Mouse (Mus musculus) liver, embryonic 12.5 days (tissue): ENCODE measurements around the gene Ctdspl. TPM values are rescaled to one million over a fixed set of nuclear protein-coding genes. Genes with fewer than 3 reads are reported as not detected.
A peak's percentile ranks its signal among the peaks of the same experiment; 100 is the strongest.

Source experiments
- ATAC-seq: fragments of 200-750 bp; cut with Nextera tagmentation; 2 replicates; pipeline ENCODE4 v1.8.0; 2017; ENCODE audit warnings: moderate number of reproducible peaks, mild to moderate bottlenecking, moderate library complexity
- H3K27ac ChIP-seq: fragments of 300-500 bp; sonication (generic); 2 replicates; pipeline ENCODE4 v1.5.1; 2016; ENCODE audit warnings: mild to moderate bottlenecking
- H3K27me3 ChIP-seq: fragments of 300-500 bp; sonication (generic); replicated peaks from 2 replicates; pipeline ENCODE4 v1.6.1; 2016; ENCODE audit warnings: mild to moderate bottlenecking, moderate library complexity
- H3K36me3 ChIP-seq: fragments of 300-500 bp; sonication (generic); 2 replicates; pipeline ENCODE4 v1.6.1; 2016; ENCODE audit warnings: mild to moderate bottlenecking, moderate library complexity
- H3K4me1 ChIP-seq: fragments of 300-500 bp; sonication (generic); 2 replicates; pipeline ENCODE4 v1.6.1; 2016
- H3K4me2 ChIP-seq: fragments of 300-500 bp; sonication (generic); 2 replicates; pipeline ENCODE4 v1.6.1; 2016; ENCODE audit warnings: mild to moderate bottlenecking, moderate library complexity
- H3K4me3 ChIP-seq: fragments of 300-500 bp; sonication (generic); 2 replicates; pipeline ENCODE4 v1.5.1; 2016; ENCODE audit warnings: mild to moderate bottlenecking, moderate library complexity
- H3K9ac ChIP-seq: fragments of 300-500 bp; sonication (generic); 2 replicates; pipeline ENCODE4 v1.6.1; 2016; ENCODE audit warnings: mild to moderate bottlenecking, moderate library complexity
- H3K9me3 ChIP-seq: fragments of 300-500 bp; sonication (generic); replicated peaks from 2 replicates; pipeline ENCODE4 v1.6.1; 2016; ENCODE audit warnings: mild to moderate bottlenecking, moderate library complexity
- WGBS: fragments of 180-500 bp; shearing (Covaris S2); methylation state at CpG from one replicate; pipeline ENCODE4 v1.1.7; 2016; ENCODE audit not compliant: insufficient replicate concordance; 5-methylcytosine and 5-hydroxymethylcytosine counted together
- polyA plus RNA-seq: library from polyadenylated mRNA; unstranded; fragments of >200 nt; fragmentation: Nextera tagmentation; extraction: Ambion mirVana; gene quantifications from 2 replicates; pipeline ENCODE4 v1.2.1, GENCODE M21; 2016

The Ctdspl gene
- polyA plus RNA-seq, 1 experiment from 2014 or later: 4.4 TPM

DNA sequence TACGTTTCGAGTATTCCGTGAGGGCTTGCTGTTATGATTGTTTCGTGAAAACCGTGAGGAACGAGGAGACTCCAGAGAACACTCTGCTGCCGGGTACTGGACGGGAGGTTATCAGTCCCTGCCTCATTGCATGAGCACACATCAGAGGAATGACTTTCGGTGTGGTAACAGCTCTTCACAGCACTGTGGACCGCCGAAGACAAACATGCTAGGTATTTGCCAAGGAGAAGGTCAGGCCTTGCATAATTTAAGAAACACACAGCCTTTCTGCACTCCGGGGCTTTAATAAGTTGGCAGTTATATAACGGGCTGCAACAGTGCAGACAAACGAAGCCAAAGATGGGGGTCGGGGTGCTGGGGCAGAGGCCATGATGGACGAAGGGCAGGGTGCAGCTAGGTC lies 25.9 kb downstream of the Ctdspl start:
- Histone ChIP-seq H3K4me1 (peaks cover 17% of the 10 kb centered on the region), H3K27me3 (no peaks in the 10 kb centered on the region), H3K9me3 (no peaks in the 10 kb centered on the region), H3K4me2 (no peak overlapping the region), H3K27ac (no peak overlapping the region), H3K36me3 (no peaks in the 10 kb centered on the region; the same call in 1 of the 2 replicates), H3K9ac (no peak overlapping the region), H3K4me3 (no peak overlapping the region)
- no peak for ATAC-seq
- 72% methylated on average over 16 of the region's 16 CpGs for WGBS

DNA sequence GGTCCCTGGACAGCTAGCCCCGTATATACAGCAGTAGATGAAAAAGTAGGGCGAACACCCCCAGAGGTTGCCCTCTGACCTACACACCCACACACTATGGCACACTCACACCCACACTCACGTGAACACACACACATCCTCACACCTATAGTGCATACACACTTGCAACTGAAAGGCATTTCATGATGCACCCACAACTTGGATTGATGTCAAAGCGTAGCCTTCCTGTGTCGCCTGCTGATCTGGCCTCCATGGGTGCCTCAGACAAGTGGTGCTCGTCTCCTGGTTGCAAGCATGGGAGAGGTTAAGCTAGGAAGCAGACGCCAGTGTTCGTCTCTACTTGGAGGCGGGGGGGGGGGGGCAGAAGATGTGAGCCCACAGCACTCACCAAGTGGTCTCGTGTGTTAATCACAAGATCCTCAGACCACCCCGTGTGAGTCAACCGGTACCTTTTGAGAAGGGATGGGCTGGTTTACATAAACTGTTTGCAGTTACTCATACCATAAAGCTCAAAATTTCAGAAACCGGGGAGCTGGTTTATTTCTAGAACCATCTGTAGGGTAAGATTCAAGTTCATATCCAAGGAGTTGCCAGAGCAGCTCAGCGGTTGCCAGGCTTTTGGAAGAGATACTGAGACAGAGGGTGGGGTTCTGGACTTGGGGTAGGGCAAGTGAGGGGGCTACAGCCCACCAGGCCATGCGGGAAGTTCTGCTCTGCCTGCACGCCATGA lies 27.4 kb downstream of the Ctdspl start:
- Histone ChIP-seq H3K36me3 (no peaks in the 10 kb centered on the region; the same call in 1 of the 2 replicates), H3K27ac (no peak overlapping the region), H3K4me3 (no peak overlapping the region), H3K9ac (no peak overlapping the region), H3K4me1 (peaks cover 17% of the 10 kb centered on the region), H3K9me3 (no peaks in the 10 kb centered on the region), H3K27me3 (no peaks in the 10 kb centered on the region), H3K4me2 (no peak overlapping the region)
- WGBS: 80% methylated on average over 16 of the region's 16 CpGs
- no peak for ATAC-seq

GRCm38 (mm10) chr9:118958802-118959201 lies 32.5 kb downstream of the Ctdspl start:
- peaks cover 13% of the 10 kb centered on the region for H3K4me1 ChIP-seq
- H3K36me3 ChIP-seq: no peaks in the 10 kb centered on the region
- no peak overlapping the region for H3K4me2 ChIP-seq
- no peak overlapping the region for H3K27ac ChIP-seq
- H3K9me3 ChIP-seq: no peaks in the 10 kb centered on the region
- H3K4me3 ChIP-seq: no peak overlapping the region
- H3K27me3 ChIP-seq: no peaks in the 10 kb centered on the region
- no peak overlapping the region for H3K9ac ChIP-seq
- WGBS: 73% methylated on average over 7 of the region's 7 CpGs
- no peak for ATAC-seq

- Histone ChIP-seq H3K4me2 (peak overlapping the region; percentile 30), H3K4me1 (peaks cover 13% of the 10 kb centered on the region), H3K9me3 (no peaks in the 10 kb centered on the region), H3K4me3 (no peak overlapping the region), H3K9ac (no peak overlapping the region), H3K27me3 (no peaks in the 10 kb centered on the region), H3K27ac (0 out of 2 replicates have a peak overlapping the region, but pooled peaks have one; percentile 46), H3K36me3 (peaks cover 3% of the 10 kb centered on the region; the same call in 1 of the 2 replicates)
- ATAC-seq: 0 out of 2 replicates have a peak, but pooled peaks have one; percentile 30
- WGBS: 53% methylated on average over 16 of the region's 16 CpGs
Measured at GRCm38 (mm10) chr9:118960415-118961091, 34.3 kb downstream of the Ctdspl start.

GRCm38 (mm10) chr9:118963149-118963548 lies 36.9 kb downstream of the Ctdspl start:
- Histone ChIP-seq H3K27me3 (no peaks in the 10 kb centered on the region), H3K4me1 (peaks cover 13% of the 10 kb centered on the region), H3K4me2 (no peak overlapping the region), H3K27ac (no peak overlapping the region), H3K9ac (no peak overlapping the region), H3K36me3 (peaks cover 17% of the 10 kb centered on the region), H3K4me3 (no peak overlapping the region), H3K9me3 (no peaks in the 10 kb centered on the region)
- ATAC-seq: no peak
- 73% methylated on average over 9 of the region's 9 CpGs for whole genome bisulfite sequencing

DNA sequence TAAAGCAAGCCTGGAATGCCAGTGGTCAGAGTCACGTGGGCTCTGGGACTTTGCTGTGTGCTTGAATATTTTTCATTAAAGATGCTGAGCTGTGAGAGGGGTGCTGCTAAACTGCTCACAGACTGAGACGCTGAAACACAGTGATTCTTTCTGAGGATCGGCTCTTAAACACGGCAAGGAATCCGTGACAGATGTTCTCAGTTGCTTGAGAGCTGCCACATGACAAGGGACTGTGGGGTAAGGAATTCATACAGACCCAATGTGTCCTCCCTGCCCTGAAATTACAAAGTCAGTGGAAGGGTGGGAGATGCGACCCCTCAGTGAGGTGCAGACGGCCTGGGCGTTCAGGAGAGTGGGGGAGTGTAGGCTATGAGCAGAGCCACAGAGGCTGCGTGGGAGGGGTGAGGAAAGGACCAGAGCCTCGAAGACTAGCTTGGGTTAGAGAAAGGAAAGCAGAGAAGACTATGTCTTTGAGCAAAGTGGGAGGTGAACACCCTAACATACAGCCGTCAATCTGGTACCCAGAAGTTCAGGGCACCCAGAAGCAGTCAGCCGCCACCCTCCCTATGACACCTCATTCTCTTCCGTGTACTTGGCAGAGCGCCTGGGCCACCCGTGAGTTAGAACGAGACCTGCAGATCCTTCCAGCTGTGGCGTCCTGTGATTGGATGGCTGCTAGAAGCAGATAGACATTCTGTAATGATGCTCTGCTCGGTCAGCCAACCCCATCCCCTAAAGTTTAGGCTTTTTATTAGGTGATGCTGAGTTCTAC lies 38.2 kb downstream of the Ctdspl start:
- Histone ChIP-seq H3K4me2 (no peak overlapping the region), H3K9ac (no peak overlapping the region), H3K4me1 (peaks cover 13% of the 10 kb centered on the region), H3K4me3 (no peak overlapping the region), H3K36me3 (peaks cover 17% of the 10 kb centered on the region), H3K27me3 (no peaks in the 10 kb centered on the region), H3K27ac (no peak overlapping the region), H3K9me3 (no peaks in the 10 kb centered on the region)
- no peak for ATAC-seq
- WGBS: 73% methylated on average over 18 of the region's 18 CpGs

DNA sequence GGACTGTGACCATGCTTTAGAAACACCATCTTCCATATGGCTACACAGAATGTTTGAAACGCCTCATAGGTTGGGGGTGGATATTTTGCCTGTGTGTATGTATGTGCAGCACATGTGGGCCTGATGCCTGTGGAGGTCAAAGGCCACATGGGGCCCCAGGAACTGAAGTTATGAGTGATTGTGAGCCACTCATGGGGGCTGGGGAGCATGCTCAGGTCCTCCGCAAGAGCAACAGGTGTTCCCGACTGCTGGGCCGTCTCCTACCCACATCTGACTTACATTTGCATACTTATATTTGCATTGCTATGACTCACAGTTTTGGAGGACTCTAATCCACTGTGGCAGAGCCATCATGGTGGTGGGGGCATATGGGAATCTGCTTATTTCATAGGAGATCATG lies 43.6 kb downstream of the Ctdspl start:
- Histone ChIP-seq H3K4me3 (no peak overlapping the region), H3K4me1 (peaks cover 20% of the 10 kb centered on the region), H3K27ac (no peak overlapping the region), H3K27me3 (no peaks in the 10 kb centered on the region), H3K4me2 (no peak overlapping the region), H3K36me3 (peaks cover 17% of the 10 kb centered on the region), H3K9me3 (no peaks in the 10 kb centered on the region), H3K9ac (no peak overlapping the region)
- 75% methylated on average over 4 of the region's 4 CpGs for WGBS
- ATAC-seq: no peak

DNA sequence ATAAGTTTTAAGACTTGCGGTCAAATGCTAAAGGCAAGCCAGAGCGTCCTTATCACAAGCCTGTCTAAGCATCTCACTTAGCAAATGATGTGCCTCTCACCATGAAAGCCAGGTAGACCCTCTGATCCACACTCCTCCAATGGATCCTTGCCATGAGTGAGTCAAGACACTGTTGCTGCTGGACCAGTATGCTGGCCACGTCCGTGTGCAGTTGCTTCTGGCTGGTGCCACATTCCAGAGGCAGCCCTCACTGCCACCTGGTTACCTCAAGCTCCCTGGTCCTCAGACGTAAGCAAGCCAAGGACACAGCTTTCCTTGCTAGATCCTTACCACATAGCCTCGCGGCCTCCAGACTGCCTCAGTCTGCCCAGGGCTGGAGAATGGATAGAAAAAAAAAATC lies 46.8 kb downstream of the Ctdspl start:
- 83% methylated on average over 7 of the region's 7 CpGs for WGBS
- H3K9ac ChIP-seq: no peak overlapping the region
- no peak overlapping the region for H3K4me2 ChIP-seq
- H3K9me3 ChIP-seq: no peaks in the 10 kb centered on the region
- H3K4me3 ChIP-seq: no peak overlapping the region
- H3K27me3 ChIP-seq: no peaks in the 10 kb centered on the region
- H3K36me3 ChIP-seq: no peaks in the 10 kb centered on the region
- H3K27ac ChIP-seq: no peak overlapping the region
- no peak for ATAC-seq
- H3K4me1 ChIP-seq: peaks cover 20% of the 10 kb centered on the region

- 73% methylated on average over 5 of the region's 5 CpGs for WGBS
- Histone ChIP-seq H3K27ac (no peak overlapping the region), H3K4me1 (peaks cover 20% of the 10 kb centered on the region)
Measured at GRCm38 (mm10) chr9:118973566-118973965, 47.3 kb downstream of the Ctdspl start.

DNA sequence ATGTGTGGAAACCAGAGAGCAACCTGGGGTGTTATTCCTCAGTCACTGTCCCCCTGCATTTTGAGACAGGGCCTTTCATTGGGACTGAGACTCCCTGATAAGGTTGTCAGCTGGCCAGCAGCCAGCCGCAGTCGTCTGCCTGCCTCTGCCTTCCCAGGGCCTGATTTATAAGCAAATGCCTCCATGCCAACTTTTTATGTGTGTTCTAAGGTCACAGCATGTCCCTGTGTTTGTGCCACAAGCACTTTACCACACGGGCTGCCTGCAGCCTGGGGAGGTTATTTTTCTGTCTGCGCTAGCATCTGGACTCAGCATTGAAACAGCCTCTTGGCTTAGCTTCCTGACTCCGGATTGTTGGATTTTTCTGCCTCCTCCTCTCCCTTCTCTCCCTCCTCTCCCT lies 47.9 kb downstream of the Ctdspl start:
- ATAC-seq: no peak
- H3K27ac ChIP-seq: no peak overlapping the region

More at GRCm38 (mm10) chr9:118973566-118973965, 47.3 kb downstream of the Ctdspl start:
- Histone ChIP-seq H3K9ac (no peak overlapping the region), H3K4me2 (no peak overlapping the region), H3K36me3 (no peaks in the 10 kb centered on the region), H3K27me3 (no peaks in the 10 kb centered on the region), H3K9me3 (no peaks in the 10 kb centered on the region), H3K4me3 (no peak overlapping the region)
- no peak for ATAC-seq

DNA sequence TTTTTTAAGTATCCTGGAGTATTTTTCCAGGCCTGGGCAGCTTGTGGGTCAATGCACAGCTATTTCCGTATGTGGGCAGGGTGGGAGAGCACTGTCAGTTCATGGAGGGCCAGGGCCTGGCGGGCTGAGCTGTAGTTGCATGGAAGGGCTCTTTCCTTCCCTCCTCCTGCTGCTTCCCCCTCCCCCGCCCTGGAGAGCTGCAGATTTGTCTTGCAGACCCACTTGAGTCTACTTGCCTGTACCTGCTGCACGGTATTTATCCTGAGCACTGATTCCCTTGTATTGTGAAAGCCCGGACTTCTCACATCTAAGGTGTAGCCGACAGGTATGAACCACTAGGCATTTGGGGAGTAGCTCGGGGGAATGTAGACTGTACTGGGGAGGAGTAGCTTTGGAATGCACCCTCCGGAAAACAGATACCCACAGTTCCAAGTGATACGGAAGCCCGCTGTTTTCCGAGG lies 49.0 kb downstream of the Ctdspl start:
- Histone ChIP-seq H3K9ac (no peak overlapping the region), H3K9me3 (no peaks in the 10 kb centered on the region), H3K27ac (no peak overlapping the region), H3K36me3 (no peaks in the 10 kb centered on the region), H3K4me1 (peaks cover 21% of the 10 kb centered on the region), H3K4me3 (no peak overlapping the region), H3K27me3 (no peaks in the 10 kb centered on the region), H3K4me2 (no peak overlapping the region)
- no peak for ATAC-seq
- 56% methylated on average over 11 of the region's 11 CpGs for WGBS

More for the DNA sequence above, 47.9 kb downstream of the Ctdspl start:
- Histone ChIP-seq H3K9me3 (no peaks in the 10 kb centered on the region), H3K4me2 (no peak overlapping the region), H3K27me3 (no peaks in the 10 kb centered on the region), H3K9ac (no peak overlapping the region), H3K4me3 (no peak overlapping the region), H3K4me1 (peaks cover 19% of the 10 kb centered on the region), H3K36me3 (no peaks in the 10 kb centered on the region)
- WGBS: 44% methylated on average over 5 of the region's 5 CpGs

- H3K4me3 ChIP-seq: no peak overlapping the region
- no peaks in the 10 kb centered on the region for H3K9me3 ChIP-seq
- H3K36me3 ChIP-seq: no peaks in the 10 kb centered on the region
- 72% methylated on average over 9 of the region's 9 CpGs for WGBS
- H3K27ac ChIP-seq: no peak overlapping the region
- no peak overlapping the region for H3K4me2 ChIP-seq
- peaks cover 26% of the 10 kb centered on the region for H3K4me1 ChIP-seq
- ATAC-seq: no peak
- H3K27me3 ChIP-seq: no peaks in the 10 kb centered on the region
- H3K9ac ChIP-seq: no peak overlapping the region
Measured at GRCm38 (mm10) chr9:118975758-118976157, 49.5 kb downstream of the Ctdspl start.
